7 mouse cellular contexts compared by ENCODE assay signal in the genomic region with DNA sequence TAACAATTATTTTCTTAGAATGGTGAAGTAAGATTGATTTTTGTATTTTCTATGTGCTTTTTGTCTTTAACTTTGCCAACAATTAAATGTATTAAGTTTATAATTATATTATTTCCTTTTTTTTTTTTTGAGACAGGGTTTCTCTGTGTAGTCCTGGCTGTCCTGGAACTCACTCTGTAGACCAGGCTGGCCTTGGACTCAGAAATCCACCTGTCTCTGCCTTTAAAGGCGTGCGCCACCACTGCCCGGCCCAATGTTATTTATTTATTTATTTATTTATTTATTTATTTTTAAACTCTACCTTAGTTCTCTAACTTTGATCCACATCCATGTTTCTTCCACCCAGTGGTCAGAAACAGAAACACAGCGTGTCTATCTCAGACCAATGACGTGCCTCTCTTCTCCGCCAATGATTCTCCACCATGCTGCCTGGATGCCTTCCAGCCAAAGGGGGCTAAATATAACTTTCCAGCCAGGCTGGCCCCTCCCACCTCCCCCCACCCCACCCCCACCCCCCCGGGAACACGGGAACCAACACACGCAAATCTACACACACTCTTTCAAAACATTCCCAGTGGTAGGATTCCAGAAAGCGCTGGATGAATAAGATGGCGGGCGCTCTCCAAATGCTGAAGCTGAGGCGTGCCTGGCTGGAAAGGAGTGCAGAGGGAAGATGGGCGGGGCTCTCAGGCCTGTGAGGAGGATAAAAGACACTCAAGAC. TPM values are rescaled to one million over a fixed set of nuclear protein-coding genes. Genes with fewer than 3 reads are reported as not detected.
DNase-seq lines count a peak whose midpoint lies in the region; ATAC-seq and TF ChIP-seq lines count a peak whose summit lies in the region.

No protein-coding gene starts in this region.

- TF ChIP-seq RAD21 in MEL (IDR thresholded peaks at IDR 0.05; ENCODE audit: low read depth, low read length) = no peak

- no peaks in the 10 kb centered on the region for H3K79me2 ChIP-seq in MEL (ENCODE audit: control insufficient read depth, insufficient read depth, low read length, poor library complexity)

- H3K36me3 ChIP-seq in MEL (ENCODE audit: control insufficient read depth in 1 of 2, insufficient read depth in 2 of 2, low read length in 2 of 2) = no peaks in the 10 kb centered on the region
- H3K36me3 ChIP-seq in forebrain, postnatal 0 days (ENCODE audit: insufficient read depth) = peaks cover 14% of the 10 kb centered on the region
- H3K36me3 ChIP-seq in hindbrain, embryonic 16.5 days (ENCODE audit: control insufficient read depth, insufficient read depth, low read length) = no peaks in the 10 kb centered on the region
- no peaks in the 10 kb centered on the region for H3K36me3 ChIP-seq in liver, embryonic 12.5 days
- peaks cover 17% of the 10 kb centered on the region; the same call in 1 of the 2 replicates for H3K36me3 ChIP-seq in neural tube, embryonic 15.5 days

- H3K4me2 ChIP-seq in forebrain, postnatal 0 days (ENCODE audit: low read depth) = peak overlapping the region; percentile 17; the same call in 1 of the 2 replicates
- H3K4me2 ChIP-seq in hindbrain, embryonic 16.5 days (ENCODE audit: low read length) = peak overlapping the region; percentile 31
- peak overlapping the region; percentile 15; the same call in 1 of the 2 replicates for H3K4me2 ChIP-seq in liver, embryonic 12.5 days
- peak overlapping the region; percentile 33 for H3K4me2 ChIP-seq in neural tube, embryonic 15.5 days

- no peak overlapping the region for H3K9ac ChIP-seq in MEL (ENCODE audit: control insufficient read depth, low read depth, low read length, poor library complexity, severe bottlenecking)
- H3K9ac ChIP-seq in forebrain, postnatal 0 days = no peak overlapping the region
- H3K9ac ChIP-seq in hindbrain, embryonic 16.5 days (ENCODE audit: low read depth, low read length) = no peak overlapping the region
- no peak overlapping the region for H3K9ac ChIP-seq in liver, embryonic 12.5 days
- H3K9ac ChIP-seq in neural tube, embryonic 15.5 days (replicated peaks) = no peak overlapping the region

- TF ChIP-seq POLR2A in MEL (IDR thresholded peaks at IDR 0.05; ENCODE audit: control insufficient read depth in 1 of 2, insufficient read depth in 1 of 2, low read depth in 1 of 2, low read length in 2 of 2, poor library complexity in 1 of 2) = no peak

- no peak for TF ChIP-seq CTCF in MEL (IDR thresholded peaks at IDR 0.05 in 2 of 3, conservative IDR thresholded peaks at IDR 0.05 in 1 of 3; ENCODE audit: control insufficient read depth in 1 of 3, insufficient read depth in 1 of 3, low read depth in 2 of 3, low read length in 3 of 3, poor library complexity in 1 of 3, severe bottlenecking in 1 of 3)
- peak; percentile 44; the same call in 1 of the 2 replicates for TF ChIP-seq CTCF in forebrain, postnatal 0 days (IDR thresholded peaks at IDR 0.05; ENCODE audit: low read depth)

- no peak overlapping the region for H3K27ac ChIP-seq in MEL (ENCODE audit: control insufficient read depth, low read depth, low read length)
- no peak overlapping the region for H3K27ac ChIP-seq in forebrain, postnatal 0 days (ENCODE audit: low read depth, low read length)
- H3K27ac ChIP-seq in hindbrain, embryonic 16.5 days (ENCODE audit: low read depth, low read length) = no peak overlapping the region
- no peak overlapping the region for H3K27ac ChIP-seq in liver, embryonic 12.5 days
- no peak overlapping the region for H3K27ac ChIP-seq in neural tube, embryonic 15.5 days (replicated peaks)

- H3K27me3 ChIP-seq in MEL (ENCODE audit: control insufficient read depth in 1 of 2, insufficient read depth in 2 of 2, low read length in 2 of 2) = no peaks in the 10 kb centered on the region
- no peaks in the 10 kb centered on the region for H3K27me3 ChIP-seq in forebrain, postnatal 0 days (ENCODE audit: insufficient read depth, low read length)
- no peaks in the 10 kb centered on the region for H3K27me3 ChIP-seq in hindbrain, embryonic 16.5 days (replicated peaks; ENCODE audit: control insufficient read depth, insufficient read depth, low read length)
- H3K27me3 ChIP-seq in liver, embryonic 12.5 days (replicated peaks) = peaks cover 55% of the 10 kb centered on the region
- H3K27me3 ChIP-seq in neural tube, embryonic 15.5 days (replicated peaks) = no peaks in the 10 kb centered on the region

- no peaks in the 10 kb centered on the region for H3K9me3 ChIP-seq in MEL (replicated peaks; ENCODE audit: insufficient read depth, low read length)
- no peaks in the 10 kb centered on the region for H3K9me3 ChIP-seq in forebrain, postnatal 0 days (ENCODE audit: low read length)
- no peaks in the 10 kb centered on the region for H3K9me3 ChIP-seq in hindbrain, embryonic 16.5 days (ENCODE audit: control insufficient read depth, low read length)
- H3K9me3 ChIP-seq in liver, embryonic 12.5 days (replicated peaks) = no peaks in the 10 kb centered on the region
- H3K9me3 ChIP-seq in neural tube, embryonic 15.5 days (replicated peaks) = no peaks in the 10 kb centered on the region

- no peak for TF ChIP-seq EP300 in MEL (IDR thresholded peaks at IDR 0.05; ENCODE audit: low read depth in 1 of 2, low read length in 2 of 2)

- ATAC-seq in forebrain, postnatal 0 days = peak; percentile 77
- peak; percentile 50; the same call in 1 of the 2 replicates for ATAC-seq in hindbrain, embryonic 16.5 days
- no peak for ATAC-seq in liver, embryonic 12.5 days
- ATAC-seq in neural tube, embryonic 15.5 days (ENCODE audit: low FRiP score) = no peak; the same call in 1 of the 2 replicates

- no peak overlapping the region for H3K4me3 ChIP-seq in MEL (ENCODE audit: control insufficient read depth in 1 of 2, insufficient read depth in 1 of 2, low read depth in 2 of 2, low read length in 2 of 2)
- H3K4me3 ChIP-seq in forebrain, postnatal 0 days (ENCODE audit: low read depth, low read length) = no peak overlapping the region
- H3K4me3 ChIP-seq in hindbrain, embryonic 16.5 days (ENCODE audit: low read length) = no peak overlapping the region
- H3K4me3 ChIP-seq in liver, embryonic 12.5 days = no peak overlapping the region
- no peak overlapping the region for H3K4me3 ChIP-seq in neural tube, embryonic 15.5 days (replicated peaks)

- 20% methylated on average over 14 of the region's 14 CpGs for WGBS in forebrain, postnatal 0 days
- WGBS in hindbrain, embryonic 16.5 days = 27% methylated on average over 14 of the region's 14 CpGs
- 18% methylated on average over 14 of the region's 14 CpGs for WGBS in liver, embryonic 12.5 days (ENCODE audit: insufficient replicate concordance)
- WGBS in neural tube, embryonic 15.5 days = 24% methylated on average over 14 of the region's 14 CpGs

- H3K4me1 ChIP-seq in MEL (ENCODE audit: control insufficient read depth in 1 of 2, insufficient read depth in 2 of 2, low read length in 2 of 2) = peaks cover 0 to 4% of the 10 kb centered on the region in 2 experiments; a peak in 1 of 4 replicates
- H3K4me1 ChIP-seq in forebrain, postnatal 0 days (ENCODE audit: insufficient read depth) = peaks cover 26% of the 10 kb centered on the region
- H3K4me1 ChIP-seq in hindbrain, embryonic 16.5 days (ENCODE audit: control insufficient read depth, insufficient read depth, low read depth, low read length) = peaks cover 25% of the 10 kb centered on the region
- no peaks in the 10 kb centered on the region for H3K4me1 ChIP-seq in liver, embryonic 12.5 days
- H3K4me1 ChIP-seq in neural tube, embryonic 15.5 days = peaks cover 43% of the 10 kb centered on the region

- no peak for DNase-seq in MEL (ENCODE audit: low read depth, low spot score)
- peak; percentile 79 for DNase-seq in adrenal gland, postnatal 10 days
- DNase-seq in forebrain, postnatal 0 days = peak; percentile 77
- no peak for DNase-seq in layer of hippocampus, postnatal 36 days

RNA-seq across cellular contexts. Expression of gene Kif5a, which starts 7.4 kb away (rescaled TPM):
- total RNA-seq in MEL (2012; rRNA removed) = 0.42 and 0.52 TPM in 2 replicates
- 1 to 10 TPM in 1 of 2 experiments, not detected in 1; 1.3 TPM for polyA plus RNA-seq in MEL (2012; ENCODE audit: insufficient read depth in 1 of 2, insufficient read length in 2 of 2, low read depth in 1 of 2, low replicate concordance in 2 of 2, missing spikeins in 1 of 2)
- total RNA-seq in adrenal gland, postnatal 10 days (2021) = 10 to 100 TPM in 1 of 2 experiments, 1 to 10 TPM in 1; 7.4 to 16.9 TPM
- total RNA-seq in forebrain, postnatal 0 days (2014; rRNA removed) = 210 and 223 TPM in 2 replicates
- 62.0 and 84.0 TPM in 2 replicates for polyA plus RNA-seq in forebrain, postnatal 0 days (2015; fragmentation: Nextera tagmentation; extraction: Ambion mirVana)
- 115 and 130 TPM in 2 replicates for polyA plus RNA-seq in hindbrain, embryonic 16.5 days (2015; fragmentation: Nextera tagmentation; extraction: Ambion mirVana)
- polyA plus RNA-seq in liver, embryonic 12.5 days (2016; fragmentation: Nextera tagmentation; extraction: Ambion mirVana) = 0.08 and 0.12 TPM in 2 replicates
- 97.3 and 113 TPM in 2 replicates for polyA plus RNA-seq in neural tube, embryonic 15.5 days (2015; fragmentation: Nextera tagmentation; extraction: Ambion mirVana)
- 100 to 1,000 TPM; 715 to 742 TPM for total RNA-seq in layer of hippocampus, postnatal 36 days (2021)

RNA-seq across cellular contexts. Expression of gene Dctn2, which starts 10.4 kb away (rescaled TPM):
- total RNA-seq in MEL (2012; rRNA removed) = 223 and 240 TPM in 2 replicates
- polyA plus RNA-seq in MEL (2012; ENCODE audit: insufficient read depth in 1 of 2, insufficient read length in 2 of 2, low read depth in 1 of 2, low replicate concordance in 2 of 2, missing spikeins in 1 of 2) = 100 to 1,000 TPM in 1 of 2 experiments, not detected in 1; 297 TPM
- total RNA-seq in adrenal gland, postnatal 10 days (2021) = 100 to 1,000 TPM; 151 to 164 TPM
- 272 and 300 TPM in 2 replicates for total RNA-seq in forebrain, postnatal 0 days (2014; rRNA removed)
- 332 and 343 TPM in 2 replicates for polyA plus RNA-seq in forebrain, postnatal 0 days (2015; fragmentation: Nextera tagmentation; extraction: Ambion mirVana)
- polyA plus RNA-seq in hindbrain, embryonic 16.5 days (2015; fragmentation: Nextera tagmentation; extraction: Ambion mirVana) = 355 and 358 TPM in 2 replicates
- 95.5 and 96.1 TPM in 2 replicates for polyA plus RNA-seq in liver, embryonic 12.5 days (2016; fragmentation: Nextera tagmentation; extraction: Ambion mirVana)
- 304 and 335 TPM in 2 replicates for polyA plus RNA-seq in neural tube, embryonic 15.5 days (2015; fragmentation: Nextera tagmentation; extraction: Ambion mirVana)
- 100 to 1,000 TPM; 254 to 258 TPM for total RNA-seq in layer of hippocampus, postnatal 36 days (2021)

RNA-seq across cellular contexts. Expression of gene Mbd6, which starts 33.0 kb away (rescaled TPM):
- total RNA-seq in MEL (2012; rRNA removed) = 4.2 and 5.0 TPM in 2 replicates
- 10 to 100 TPM in 1 of 2 experiments, not detected in 1; 44.8 TPM for polyA plus RNA-seq in MEL (2012; ENCODE audit: insufficient read depth in 1 of 2, insufficient read length in 2 of 2, low read depth in 1 of 2, low replicate concordance in 2 of 2, missing spikeins in 1 of 2)
- total RNA-seq in adrenal gland, postnatal 10 days (2021) = 10 to 100 TPM; 42.9 to 66.4 TPM
- 5.9 and 9.4 TPM in 2 replicates for total RNA-seq in forebrain, postnatal 0 days (2014; rRNA removed)
- polyA plus RNA-seq in forebrain, postnatal 0 days (2015; fragmentation: Nextera tagmentation; extraction: Ambion mirVana) = 4.1 and 4.8 TPM in 2 replicates
- polyA plus RNA-seq in hindbrain, embryonic 16.5 days (2015; fragmentation: Nextera tagmentation; extraction: Ambion mirVana) = 11.2 and 11.5 TPM in 2 replicates
- polyA plus RNA-seq in liver, embryonic 12.5 days (2016; fragmentation: Nextera tagmentation; extraction: Ambion mirVana) = 8.5 and 9.8 TPM in 2 replicates
- polyA plus RNA-seq in neural tube, embryonic 15.5 days (2015; fragmentation: Nextera tagmentation; extraction: Ambion mirVana) = 16.4 and 18.3 TPM in 2 replicates
- total RNA-seq in layer of hippocampus, postnatal 36 days (2021) = 10 to 100 TPM; 36.5 to 52.5 TPM

RNA-seq across cellular contexts. Expression of gene Pip4k2c, which starts 44.4 kb away (rescaled TPM):
- total RNA-seq in MEL (2012; rRNA removed) = 31.1 and 31.9 TPM in 2 replicates
- 10 to 100 TPM in 1 of 2 experiments, not detected in 1; 58.2 TPM for polyA plus RNA-seq in MEL (2012; ENCODE audit: insufficient read depth in 1 of 2, insufficient read length in 2 of 2, low read depth in 1 of 2, low replicate concordance in 2 of 2, missing spikeins in 1 of 2)
- total RNA-seq in adrenal gland, postnatal 10 days (2021) = 10 to 100 TPM; 27.7 to 30.9 TPM
- 21.5 and 23.3 TPM in 2 replicates for total RNA-seq in forebrain, postnatal 0 days (2014; rRNA removed)
- 17.8 and 20.1 TPM in 2 replicates for polyA plus RNA-seq in forebrain, postnatal 0 days (2015; fragmentation: Nextera tagmentation; extraction: Ambion mirVana)
- polyA plus RNA-seq in hindbrain, embryonic 16.5 days (2015; fragmentation: Nextera tagmentation; extraction: Ambion mirVana) = 20.5 and 20.7 TPM in 2 replicates
- polyA plus RNA-seq in liver, embryonic 12.5 days (2016; fragmentation: Nextera tagmentation; extraction: Ambion mirVana) = 44.7 and 50.0 TPM in 2 replicates
- polyA plus RNA-seq in neural tube, embryonic 15.5 days (2015; fragmentation: Nextera tagmentation; extraction: Ambion mirVana) = 19.8 and 23.0 TPM in 2 replicates
- total RNA-seq in layer of hippocampus, postnatal 36 days (2021) = 10 to 100 TPM; 91.1 to 95.7 TPM

RNA-seq across cellular contexts. Expression of gene Mars, which starts 55.8 kb away (rescaled TPM):
- 147 and 162 TPM in 2 replicates for total RNA-seq in MEL (2012; rRNA removed)
- polyA plus RNA-seq in MEL (2012; ENCODE audit: insufficient read depth in 1 of 2, insufficient read length in 2 of 2, low read depth in 1 of 2, low replicate concordance in 2 of 2, missing spikeins in 1 of 2) = 100 to 1,000 TPM in 1 of 2 experiments, not detected in 1; 195 TPM
- 10 to 100 TPM; 82.6 to 86.3 TPM for total RNA-seq in adrenal gland, postnatal 10 days (2021)
- total RNA-seq in forebrain, postnatal 0 days (2014; rRNA removed) = 86.4 and 94.4 TPM in 2 replicates
- polyA plus RNA-seq in forebrain, postnatal 0 days (2015; fragmentation: Nextera tagmentation; extraction: Ambion mirVana) = 95.9 and 98.6 TPM in 2 replicates
- 108 and 113 TPM in 2 replicates for polyA plus RNA-seq in hindbrain, embryonic 16.5 days (2015; fragmentation: Nextera tagmentation; extraction: Ambion mirVana)
- polyA plus RNA-seq in liver, embryonic 12.5 days (2016; fragmentation: Nextera tagmentation; extraction: Ambion mirVana) = 192 and 193 TPM in 2 replicates
- 108 and 115 TPM in 2 replicates for polyA plus RNA-seq in neural tube, embryonic 15.5 days (2015; fragmentation: Nextera tagmentation; extraction: Ambion mirVana)
- total RNA-seq in layer of hippocampus, postnatal 36 days (2021) = 10 to 100 TPM; 56.1 to 56.4 TPM

Comparison
In these comparisons a context has a peak if more than half of its experiments do, and no peak if none do; other contexts are left out.
1. DNase-seq: peak in adrenal gland, postnatal 10 days (single experiment) and forebrain, postnatal 0 days (single experiment); none in MEL (single experiment) and layer of hippocampus, postnatal 36 days (0 of 2).
2. ATAC-seq: peak in forebrain, postnatal 0 days (single experiment) and hindbrain, embryonic 16.5 days (single experiment); none in liver, embryonic 12.5 days (single experiment) and neural tube, embryonic 15.5 days (single experiment).
3. RNA of gene Kif5a, which starts 7.4 kb away (polyA plus RNA-seq): 115 to 130 TPM in hindbrain, embryonic 16.5 days, 97.3 to 113 TPM in neural tube, embryonic 15.5 days and 62.0 to 84.0 TPM in forebrain, postnatal 0 days; 1.3 TPM in MEL and 0.08 to 0.12 TPM in liver, embryonic 12.5 days; every median in the first group is over 10 times any median in the second.
4. Peak in every context shown above with its lines, with median percentiles within 50 percentile points of each other: H3K4me2 ChIP-seq.